In genomic region chr8:79041429-79041828, GRCm38 (mm10) we compare ENCODE assay signal across 26 mouse cellular contexts.
"Had no signal": no experiment of that assay in that cellular context is flagged by ENCODE, and none has a peak within 500 bp of the region (broad histone marks: within the 10 kb centered on the region; RNA-seq: fewer than 3 reads in every experiment).

No protein-coding gene starts in this region.

- H3K4me3 ChIP-seq: heart, adult 2 months; heart, embryonic 13.5 days; heart, embryonic 15.5 days; hindbrain, embryonic 13.5 days; hindbrain, embryonic 15.5 days; kidney, embryonic 15.5 days; layer of hippocampus, adult 2 months; left cerebral cortex, adult 2 months; limb, embryonic 10.5 days; limb, embryonic 12.5 days had no signal

- DNase-seq: gastrocnemius, postnatal 14 days; gastrocnemius, postnatal 36 days; heart, adult 11 months; heart, adult 2 months; heart, postnatal 14 days; heart, postnatal 36 days; kidney, adult 11 months; kidney, adult 2 months; kidney, adult 9 months; kidney, postnatal 14 days; kidney, postnatal 4 days; liver had no signal

- H3K27me3 ChIP-seq: heart, embryonic 13.5 days; heart, embryonic 15.5 days; hindbrain, embryonic 13.5 days; hindbrain, embryonic 15.5 days; kidney, embryonic 15.5 days; limb, embryonic 12.5 days had no signal

- H3K9ac ChIP-seq: heart, embryonic 13.5 days; heart, embryonic 15.5 days; hindbrain, embryonic 13.5 days; hindbrain, embryonic 15.5 days; kidney, embryonic 15.5 days; limb, embryonic 12.5 days had no signal

- H3K9me3 ChIP-seq: heart, embryonic 13.5 days; heart, embryonic 15.5 days; hindbrain, embryonic 13.5 days; hindbrain, embryonic 15.5 days; kidney, embryonic 15.5 days; limb, embryonic 10.5 days; limb, embryonic 12.5 days had no signal

- H3K4me2 ChIP-seq: heart, embryonic 11.5 days; heart, embryonic 13.5 days; heart, embryonic 15.5 days; hindbrain, embryonic 13.5 days; hindbrain, embryonic 15.5 days; kidney, embryonic 15.5 days; limb, embryonic 12.5 days; liver, embryonic 11.5 days had no signal

- ATAC-seq: hindbrain, postnatal 0 days; intestine, embryonic 16.5 days had no signal

- H3K36me3 ChIP-seq: hindbrain, embryonic 15.5 days had no signal

- H3K4me1 ChIP-seq: hindbrain, embryonic 15.5 days; kidney, embryonic 15.5 days had no signal

- H3K27ac ChIP-seq: heart, adult 2 months; heart, embryonic 13.5 days; heart, embryonic 15.5 days; hindbrain, embryonic 13.5 days; hindbrain, embryonic 15.5 days; hindbrain, postnatal 0 days; kidney, embryonic 15.5 days; kidney, postnatal 0 days; layer of hippocampus, adult 2 months; left cerebral cortex, adult 2 months; limb, embryonic 10.5 days; limb, embryonic 12.5 days had no signal
